Mouse (Mus musculus): Measurements from ENCODE around the gene Wfdc8. TPM values are rescaled to one million over a fixed set of nuclear protein-coding genes. Genes with fewer than 3 reads are reported as not detected.

The Wfdc8 gene
- total RNA-seq, 2 experiments from 2014 or later: not detected

GRCm38 (mm10) chr2:164563339-164564038 lies 49.9 kb downstream of the Wfdc8 start:
- peak in 1 of 2 experiments; percentile 20 for DNase-seq (ENCODE audit: extremely low spot score in 1 of 2, low spot score in 1 of 2)

GRCm38 (mm10) chr2:164562391-164563188 lies 50.8 kb downstream of the Wfdc8 start, which contains the start of gene Wfdc2:
Gene Wfdc2, plus strand, starts transcription at chr2:164562413.
- no peak for DNase-seq (ENCODE audit: extremely low spot score in 1 of 2, low spot score in 1 of 2)

- no peak for DNase-seq (ENCODE audit: extremely low spot score in 1 of 2, low spot score in 1 of 2)
These were observed 53.3 kb downstream of the Wfdc8 start for GRCm38 (mm10) chr2:164560106-164560505.

- DNase-seq (ENCODE audit: extremely low spot score in 1 of 2, low spot score in 1 of 2): no peak
These were observed 54.3 kb downstream of the Wfdc8 start for GRCm38 (mm10) chr2:164558991-164559645.

GRCm38 (mm10) chr2:164558426-164558825 lies 55.0 kb downstream of the Wfdc8 start:
- DNase-seq (ENCODE audit: extremely low spot score in 1 of 2, low spot score in 1 of 2): no peak

- no peak for DNase-seq (ENCODE audit: extremely low spot score in 1 of 2, low spot score in 1 of 2)
These were observed 61.9 kb downstream of the Wfdc8 start for GRCm38 (mm10) chr2:164551502-164551901.

GRCm38 (mm10) chr2:164550895-164551269 lies 62.5 kb downstream of the Wfdc8 start:
- no peak for DNase-seq (ENCODE audit: extremely low spot score in 1 of 2, low spot score in 1 of 2)

- no peak for DNase-seq (ENCODE audit: extremely low spot score in 1 of 2, low spot score in 1 of 2)
These were observed 63.2 kb downstream of the Wfdc8 start for GRCm38 (mm10) chr2:164549963-164550894.

GRCm38 (mm10) chr2:164549338-164549737 lies 64.1 kb downstream of the Wfdc8 start:
- no peak for DNase-seq (ENCODE audit: extremely low spot score in 1 of 2, low spot score in 1 of 2)

Other genes starting within 250 kb of the Wfdc8 start
- under 1 TPM; 0.59 to 0.68 TPM for gene Slpi, start 224.5 kb downstream of the Wfdc8 start, total RNA-seq (2021)
- gene Rbpjl, start 210.5 kb downstream of the Wfdc8 start, total RNA-seq (2021): under 1 TPM; 0.34 to 0.45 TPM
- 10 to 100 TPM; 13.0 to 17.5 TPM for gene Matn4, start 208.5 kb downstream of the Wfdc8 start, total RNA-seq (2021)
- gene Sdc4, start 169.7 kb downstream of the Wfdc8 start, total RNA-seq (2021): 100 to 1,000 TPM; 101 to 146 TPM
- gene Sys1, start 156.7 kb downstream of the Wfdc8 start, total RNA-seq (2021): 10 to 100 TPM; 41.0 to 45.2 TPM
- gene Gm20458, start 152.7 kb downstream of the Wfdc8 start, total RNA-seq (2021): 10 to 100 TPM in 1 of 2 experiments, 1 to 10 TPM in 1; 3.9 to 11.3 TPM
- not detected for gene Trp53tg5, start 139.9 kb downstream of the Wfdc8 start, total RNA-seq (2021)
- gene Dbndd2, start 127.5 kb downstream of the Wfdc8 start, total RNA-seq (2021): 100 to 1,000 TPM; 116 to 118 TPM
- 10 to 100 TPM; 85.3 to 87.3 TPM for gene Pigt, start 116.1 kb downstream of the Wfdc8 start, total RNA-seq (2021)
- gene Wfdc2, start 51.2 kb downstream of the Wfdc8 start, total RNA-seq (2021): under 1 TPM in 1 of 2 experiments, not detected in 1; 0.34 TPM
- gene Spint3, start 40.2 kb downstream of the Wfdc8 start, total RNA-seq (2021): not detected
- gene Wfdc6a, start 28.2 kb downstream of the Wfdc8 start, total RNA-seq (2021): not detected
- not detected for gene Eppin, start 20.0 kb downstream of the Wfdc8 start, total RNA-seq (2021)
- not detected for gene Wfdc6b, start 104 bp downstream of the Wfdc8 start, total RNA-seq (2021)
- not detected for gene Wfdc16, start 25.2 kb upstream of the Wfdc8 start, total RNA-seq (2021)
- not detected for gene Wfdc10, start 42.4 kb upstream of the Wfdc8 start, total RNA-seq (2021)
- gene Wfdc9, start 43.0 kb upstream of the Wfdc8 start, total RNA-seq (2021): not detected
- gene Wfdc11, start 60.5 kb upstream of the Wfdc8 start, total RNA-seq (2021): not detected
- not detected for gene Wfdc13, start 71.5 kb upstream of the Wfdc8 start, total RNA-seq (2021)
- gene Spint4, start 84.9 kb upstream of the Wfdc8 start, total RNA-seq (2021): not detected
- not detected for gene Spint5, start 101.7 kb upstream of the Wfdc8 start, total RNA-seq (2021)
- gene Wfdc3, start 132.3 kb upstream of the Wfdc8 start, total RNA-seq (2021): 1 to 10 TPM in 1 of 2 experiments, under 1 TPM in 1; 0.89 to 1.0 TPM
- 10 to 100 TPM; 37.0 TPM for gene Dnttip1, start 132.4 kb upstream of the Wfdc8 start, total RNA-seq (2021)
- 1 to 10 TPM in 1 of 2 experiments, not detected in 1; 1.2 TPM for gene Ube2c, start 156.3 kb upstream of the Wfdc8 start, total RNA-seq (2021)
- gene Tnnc2, start 166.3 kb upstream of the Wfdc8 start, total RNA-seq (2021): not detected
- 10 to 100 TPM; 38.0 to 45.8 TPM for gene Snx21, start 172.2 kb upstream of the Wfdc8 start, total RNA-seq (2021)
- gene Acot8, start 191.3 kb upstream of the Wfdc8 start, total RNA-seq (2021): 10 to 100 TPM; 24.3 to 25.4 TPM
- gene Zswim3, start 191.5 kb upstream of the Wfdc8 start, total RNA-seq (2021): 1 to 10 TPM; 7.8 to 9.3 TPM
- 10 to 100 TPM; 22.7 to 22.9 TPM for gene Zswim1, start 209.1 kb upstream of the Wfdc8 start, total RNA-seq (2021)
- not detected for gene Spata25, start 214.9 kb upstream of the Wfdc8 start, total RNA-seq (2021)
- 100 to 1,000 TPM in 1 of 2 experiments, 10 to 100 TPM in 1; 93.3 to 106 TPM for gene Ctsa, start 219.2 kb upstream of the Wfdc8 start, total RNA-seq (2021)
- gene Neurl2, start 219.8 kb upstream of the Wfdc8 start, total RNA-seq (2021): 1 to 10 TPM; 3.4 to 4.6 TPM
- gene Pltp, start 244.1 kb upstream of the Wfdc8 start, total RNA-seq (2021): 10 to 100 TPM; 68.8 to 73.7 TPM